Mouse (Mus musculus) left cerebral cortex, adult 2 months (tissue): ENCODE measurements at regions not wholly inside any gene's neighbourhood (a gene's known extent, or its start where the extent isn't known, plus 50 kb on each side); places are given as distances from the start of the nearest gene placed in this dataset.

Experiments used
- DNase-seq, 2 experiments: peaks; one replicate each; pipeline ENCODE4 v3.0.0; 2021 to 2022; ENCODE audit warnings: low spot score in 2 of 2, mixed read lengths in 1 of 2; ENCODE audit errors: extremely low spot score in 1 of 2
- H3K27ac ChIP-seq: fragments of 200-600 bp; 2 replicates; pipeline ENCODE4 v1.8.1; 2022
- H3K4me3 ChIP-seq: fragments of 200-600 bp; 2 replicates; pipeline ENCODE4 v1.8.1; 2022
- CTCF ChIP-seq: fragments of 200-600 bp; IDR thresholded peaks from 2 replicates; pipeline ENCODE4 v1.8.1; 2022; ENCODE audit warnings: antibody characterized with exemption, mild to moderate bottlenecking, moderate library complexity
- intact Hi-C: fragments of 180-260 bp; cut with DNase I; formaldehyde crosslinking; loops from one replicate; pipeline ENCODE4 v1.15.1; 2025

- intact Hi-C loops: no loop called here
- TF ChIP-seq CTCF: no peak
- DNase-seq: peak; percentile 12 to 31
- H3K4me3 ChIP-seq: no peak overlapping the region
- no peak overlapping the region for H3K27ac ChIP-seq
Measured at GRCm38 (mm10) chr2:52804106-52804825, 53.4 kb upstream of the Fmnl2 start.

GRCm38 (mm10) chr2:52804826-52805149, 52.9 kb upstream of the Fmnl2 start:
- intact Hi-C loops: no loop called here
- Histone ChIP-seq H3K27ac (0 out of 2 replicates have a peak overlapping the region, but pooled peaks have one; percentile 3), H3K4me3 (no peak overlapping the region)
- no peak for DNase-seq
- TF ChIP-seq CTCF: no peak

- intact Hi-C loops: no loop called here
- H3K27ac ChIP-seq: no peak overlapping the region
- no peak for TF ChIP-seq CTCF
- no peak overlapping the region for H3K4me3 ChIP-seq
- no peak for DNase-seq
Measured at GRCm38 (mm10) chr2:52807826-52808225, 49.8 kb upstream of the Fmnl2 start.
